Mouse (Mus musculus): ENCODE measurements at regions not wholly inside any gene's neighbourhood (a gene's known extent, or its start where the extent isn't known, plus 50 kb on each side); places are given as distances from the start of the nearest gene placed in this dataset.
A peak's percentile ranks its signal among the peaks of the same experiment; 100 is the strongest.
"Not testable (repeated sequence)": the region's sequence is repeated elsewhere in the genome, so short reads cannot be mapped to it uniquely, and the experiment has no call there.

GRCm38 (mm10) chr11:7705312-7705764 is 491.6 kb upstream of the Igfbp3 start:
- peak; percentile 26 for DNase-seq (ENCODE audit: low spot score)

- DNase-seq (ENCODE audit: low spot score): no peak
Observed at GRCm38 (mm10) chr11:7697591-7697990, 483.9 kb upstream of the Igfbp3 start.

- not testable (repeated sequence) for DNase-seq (ENCODE audit: low spot score)
Observed at GRCm38 (mm10) chr11:7689701-7690100, 476.0 kb upstream of the Igfbp3 start.

- DNase-seq (ENCODE audit: low spot score): peak; percentile 30
Observed at GRCm38 (mm10) chr11:7672821-7673220, 459.1 kb upstream of the Igfbp3 start.

- no peak for DNase-seq (ENCODE audit: low spot score)
Observed at GRCm38 (mm10) chr11:7630637-7631036, 416.9 kb upstream of the Igfbp3 start.

GRCm38 (mm10) chr11:7625256-7625655 is 411.5 kb upstream of the Igfbp3 start:
- DNase-seq (ENCODE audit: low spot score): peak; percentile 1

GRCm38 (mm10) chr11:7620320-7620719 is 406.6 kb upstream of the Igfbp3 start:
- no peak for DNase-seq (ENCODE audit: low spot score)

- no peak for DNase-seq (ENCODE audit: low spot score)
Observed at GRCm38 (mm10) chr11:7610752-7611151, 397.0 kb upstream of the Igfbp3 start.

- peak; percentile 9 for DNase-seq (ENCODE audit: low spot score)
Observed at GRCm38 (mm10) chr11:7609921-7610320, 396.2 kb upstream of the Igfbp3 start.

- DNase-seq (ENCODE audit: low spot score): no peak
Observed at GRCm38 (mm10) chr11:7606652-7607051, 392.9 kb upstream of the Igfbp3 start.

- no peak for DNase-seq (ENCODE audit: low spot score)
Observed at GRCm38 (mm10) chr11:7592010-7592409, 378.3 kb upstream of the Igfbp3 start.

GRCm38 (mm10) chr11:7583296-7583695 is 369.6 kb upstream of the Igfbp3 start:
- DNase-seq (ENCODE audit: low spot score): no peak

GRCm38 (mm10) chr11:7568484-7568883 is 354.8 kb upstream of the Igfbp3 start:
- DNase-seq (ENCODE audit: low spot score): no peak

GRCm38 (mm10) chr11:7562029-7562428 is 348.3 kb upstream of the Igfbp3 start:
- no peak for DNase-seq (ENCODE audit: low spot score)

- no peak for DNase-seq (ENCODE audit: low spot score)
Observed at GRCm38 (mm10) chr11:7561437-7561836, 347.7 kb upstream of the Igfbp3 start.

- peak; percentile 4 for DNase-seq (ENCODE audit: low spot score)
Observed at GRCm38 (mm10) chr11:7555613-7556274, 342.0 kb upstream of the Igfbp3 start.

- no peak for DNase-seq (ENCODE audit: low spot score)
Observed at GRCm38 (mm10) chr11:7552154-7552553, 338.4 kb upstream of the Igfbp3 start.

GRCm38 (mm10) chr11:7547796-7548195 is 334.1 kb upstream of the Igfbp3 start:
- DNase-seq (ENCODE audit: low spot score): no peak

- no peak for DNase-seq (ENCODE audit: low spot score)
Observed at GRCm38 (mm10) chr11:7545621-7546020, 331.9 kb upstream of the Igfbp3 start.

GRCm38 (mm10) chr11:7534590-7534989 is 320.9 kb upstream of the Igfbp3 start:
- DNase-seq (ENCODE audit: low spot score): no peak

GRCm38 (mm10) chr11:7533327-7533726 is 319.6 kb upstream of the Igfbp3 start:
- DNase-seq (ENCODE audit: low spot score): no peak

GRCm38 (mm10) chr11:7531847-7532246 is 318.1 kb upstream of the Igfbp3 start:
- no peak for DNase-seq (ENCODE audit: low spot score)

- no peak for DNase-seq (ENCODE audit: low spot score)
Observed at GRCm38 (mm10) chr11:7530482-7531148, 316.9 kb upstream of the Igfbp3 start.

- no peak for DNase-seq (ENCODE audit: low spot score)
Observed at GRCm38 (mm10) chr11:7519556-7519955, 305.8 kb upstream of the Igfbp3 start.

Data from lung, postnatal 25 days (tissue).